Mouse (Mus musculus): ENCODE results near the gene Msh4. TPM values are rescaled to one million over a fixed set of nuclear protein-coding genes. Genes with fewer than 3 reads are reported as not detected.

Msh4 gene
- polyA plus RNA-seq, 1 experiment from 2014 or later, result 0.03 TPM

- peak overlapping the region; percentile 93 for H3K27ac ChIP-seq (replicated peaks)
- no peak for ATAC-seq (ENCODE audit: insufficient read depth)
- H3K4me1 ChIP-seq (replicated peaks), result peaks cover 53% of the 10 kb centered on the region
- H3K9me3 ChIP-seq (replicated peaks), result no peaks in the 10 kb centered on the region
- peak overlapping the region; percentile 92 for H3K4me3 ChIP-seq (replicated peaks)
- H3K36me3 ChIP-seq (replicated peaks), result peaks cover 62% of the 10 kb centered on the region
- no peaks in the 10 kb centered on the region for H3K27me3 ChIP-seq
- H3K4me2 ChIP-seq, result peak overlapping the region; percentile 84
- H3K9ac ChIP-seq, result peak overlapping the region; percentile 94
- WGBS (ENCODE audit: insufficient replicate concordance), result 42% methylated on average over 7 of the region's 7 CpGs
Measured at GRCm38 (mm10) chr3:153910489-153910888, 4.6 kb upstream of the Msh4 start.

- H3K9ac ChIP-seq, result peak overlapping the region; percentile 94; the same call in 1 of the 2 replicates
- H3K4me2 ChIP-seq, result peak overlapping the region; percentile 84
- no peak for ATAC-seq (ENCODE audit: insufficient read depth)
- no peaks in the 10 kb centered on the region for H3K9me3 ChIP-seq (replicated peaks)
- WGBS (ENCODE audit: insufficient replicate concordance), result 61% methylated on average over 5 of the region's 5 CpGs
- peaks cover 77% of the 10 kb centered on the region for H3K36me3 ChIP-seq (replicated peaks)
- H3K27me3 ChIP-seq, result no peaks in the 10 kb centered on the region
- H3K4me3 ChIP-seq (replicated peaks), result peak overlapping the region; percentile 92
- peaks cover 54% of the 10 kb centered on the region for H3K4me1 ChIP-seq (replicated peaks)
- peak overlapping the region; percentile 93; the same call in 1 of the 2 replicates for H3K27ac ChIP-seq (replicated peaks)
Measured at GRCm38 (mm10) chr3:153908919-153909318, 3.0 kb upstream of the Msh4 start.

GRCm38 (mm10) chr3:153905251-153906135 lies 445 bp downstream of the Msh4 start:
- Histone ChIP-seq H3K36me3 (replicated peaks) (peaks cover 74% of the 10 kb centered on the region), H3K4me1 (replicated peaks) (peaks cover 55% of the 10 kb centered on the region), H3K9ac (no peak overlapping the region), H3K4me2 (no peak overlapping the region), H3K27ac (replicated peaks) (0 out of 2 replicates have a peak overlapping the region, but pooled peaks have one; percentile 7), H3K27me3 (no peaks in the 10 kb centered on the region), H3K4me3 (replicated peaks) (no peak overlapping the region), H3K9me3 (replicated peaks) (no peaks in the 10 kb centered on the region)
- 86% methylated on average over 49 of the region's 49 CpGs for WGBS (ENCODE audit: insufficient replicate concordance)
- ATAC-seq (ENCODE audit: insufficient read depth), result peak; percentile 35

- ATAC-seq (ENCODE audit: insufficient read depth), result peak; percentile 51
- H3K9me3 ChIP-seq (replicated peaks), result no peaks in the 10 kb centered on the region
- H3K36me3 ChIP-seq (replicated peaks), result peaks cover 64% of the 10 kb centered on the region
- no peak overlapping the region for H3K4me2 ChIP-seq
- H3K4me1 ChIP-seq (replicated peaks), result peaks cover 46% of the 10 kb centered on the region
- WGBS (ENCODE audit: insufficient replicate concordance), result 49% methylated on average over 6 of the region's 6 CpGs
- no peak overlapping the region for H3K9ac ChIP-seq
- no peak overlapping the region for H3K27ac ChIP-seq (replicated peaks)
- no peaks in the 10 kb centered on the region for H3K27me3 ChIP-seq
- no peak overlapping the region for H3K4me3 ChIP-seq (replicated peaks)
Measured at GRCm38 (mm10) chr3:153904586-153904985, 1.4 kb downstream of the Msh4 start.

GRCm38 (mm10) chr3:153902595-153902994 lies 3.3 kb downstream of the Msh4 start:
- WGBS (ENCODE audit: insufficient replicate concordance), result 28% methylated on average over 3 of the region's 3 CpGs

GRCm38 (mm10) chr3:153901904-153902303 lies 4.0 kb downstream of the Msh4 start:
- H3K4me2 ChIP-seq, result no peak overlapping the region
- WGBS (ENCODE audit: insufficient replicate concordance), result 59% methylated on average over 1 of the region's 1 CpGs
- no peak overlapping the region for H3K27ac ChIP-seq (replicated peaks)
- ATAC-seq (ENCODE audit: insufficient read depth), result no peak
- H3K9ac ChIP-seq, result no peak overlapping the region
- peaks cover 38% of the 10 kb centered on the region for H3K36me3 ChIP-seq (replicated peaks)
- H3K4me3 ChIP-seq (replicated peaks), result no peak overlapping the region
- no peaks in the 10 kb centered on the region for H3K27me3 ChIP-seq
- H3K4me1 ChIP-seq (replicated peaks), result peaks cover 30% of the 10 kb centered on the region
- H3K9me3 ChIP-seq (replicated peaks), result no peaks in the 10 kb centered on the region

More at GRCm38 (mm10) chr3:153902595-153902994, 3.3 kb downstream of the Msh4 start:
- H3K9ac ChIP-seq, result no peak overlapping the region
- H3K4me3 ChIP-seq (replicated peaks), result no peak overlapping the region
- no peaks in the 10 kb centered on the region for H3K9me3 ChIP-seq (replicated peaks)
- H3K27me3 ChIP-seq, result no peaks in the 10 kb centered on the region
- H3K27ac ChIP-seq (replicated peaks), result 0 out of 2 replicates have a peak overlapping the region, but pooled peaks have one; percentile 9
- H3K4me2 ChIP-seq, result no peak overlapping the region
- peaks cover 45% of the 10 kb centered on the region for H3K36me3 ChIP-seq (replicated peaks)
- ATAC-seq (ENCODE audit: insufficient read depth), result no peak
- H3K4me1 ChIP-seq (replicated peaks), result peaks cover 28% of the 10 kb centered on the region

GRCm38 (mm10) chr3:153897216-153897615 lies 8.7 kb downstream of the Msh4 start:
- WGBS (ENCODE audit: insufficient replicate concordance), result 17% methylated on average over 6 of the region's 6 CpGs
- H3K27me3 ChIP-seq, result no peaks in the 10 kb centered on the region; the same call in 1 of the 2 replicates
- no peak for ATAC-seq (ENCODE audit: insufficient read depth)
- no peak overlapping the region for H3K4me2 ChIP-seq
- H3K4me1 ChIP-seq (replicated peaks), result peaks cover 22% of the 10 kb centered on the region
- H3K4me3 ChIP-seq (replicated peaks), result no peak overlapping the region
- H3K9me3 ChIP-seq (replicated peaks), result no peaks in the 10 kb centered on the region
- H3K36me3 ChIP-seq (replicated peaks), result no peaks in the 10 kb centered on the region
- H3K9ac ChIP-seq, result no peak overlapping the region
- H3K27ac ChIP-seq (replicated peaks), result no peak overlapping the region

GRCm38 (mm10) chr3:153895454-153895853 lies 10.5 kb downstream of the Msh4 start:
- H3K27me3 ChIP-seq, result no peaks in the 10 kb centered on the region; the same call in 1 of the 2 replicates
- 36% methylated on average over 3 of the region's 3 CpGs for WGBS (ENCODE audit: insufficient replicate concordance)
- H3K9me3 ChIP-seq (replicated peaks), result no peaks in the 10 kb centered on the region
- H3K9ac ChIP-seq, result no peak overlapping the region
- no peak overlapping the region for H3K4me3 ChIP-seq (replicated peaks)
- no peak for ATAC-seq (ENCODE audit: insufficient read depth)
- H3K4me1 ChIP-seq (replicated peaks), result peaks cover 11% of the 10 kb centered on the region; the same call in 1 of the 2 replicates
- H3K4me2 ChIP-seq, result no peak overlapping the region
- no peaks in the 10 kb centered on the region for H3K36me3 ChIP-seq (replicated peaks)
- no peak overlapping the region for H3K27ac ChIP-seq (replicated peaks)

GRCm38 (mm10) chr3:153889188-153889781 lies 16.7 kb downstream of the Msh4 start:
- H3K4me3 ChIP-seq (replicated peaks), result no peak overlapping the region
- H3K4me2 ChIP-seq, result no peak overlapping the region
- 46% methylated on average over 7 of the region's 8 CpGs for WGBS (ENCODE audit: insufficient replicate concordance)
- no peak for ATAC-seq (ENCODE audit: insufficient read depth)
- no peak overlapping the region for H3K27ac ChIP-seq (replicated peaks)
- H3K9me3 ChIP-seq (replicated peaks), result no peaks in the 10 kb centered on the region
- H3K9ac ChIP-seq, result no peak overlapping the region
- H3K27me3 ChIP-seq, result 0 out of 2 replicates have a peak, but pooled peaks cover 4% of the 10 kb centered on the region
- peaks cover 27% of the 10 kb centered on the region for H3K4me1 ChIP-seq (replicated peaks)
- no peaks in the 10 kb centered on the region for H3K36me3 ChIP-seq (replicated peaks)

GRCm38 (mm10) chr3:153888141-153888540 lies 17.8 kb downstream of the Msh4 start:
- Histone ChIP-seq H3K4me3 (replicated peaks) (no peak overlapping the region), H3K9me3 (replicated peaks) (no peaks in the 10 kb centered on the region), H3K27me3 (0 out of 2 replicates have a peak, but pooled peaks cover 4% of the 10 kb centered on the region), H3K4me2 (peak overlapping the region; percentile 24), H3K36me3 (replicated peaks) (no peaks in the 10 kb centered on the region), H3K4me1 (replicated peaks) (peaks cover 22% of the 10 kb centered on the region), H3K9ac (no peak overlapping the region), H3K27ac (replicated peaks) (no peak overlapping the region)
- peak; percentile 86 for ATAC-seq (ENCODE audit: insufficient read depth)
- 30% methylated on average over 6 of the region's 6 CpGs for WGBS (ENCODE audit: insufficient replicate concordance)

GRCm38 (mm10) chr3:153886296-153886695 lies 19.6 kb downstream of the Msh4 start:
- Histone ChIP-seq H3K36me3 (replicated peaks) (no peaks in the 10 kb centered on the region), H3K27ac (replicated peaks) (no peak overlapping the region), H3K4me2 (no peak overlapping the region), H3K9ac (no peak overlapping the region), H3K27me3 (peaks cover 14% of the 10 kb centered on the region; the same call in 1 of the 2 replicates), H3K4me3 (replicated peaks) (no peak overlapping the region), H3K4me1 (replicated peaks) (peaks cover 22% of the 10 kb centered on the region), H3K9me3 (replicated peaks) (no peaks in the 10 kb centered on the region)
- no peak for ATAC-seq (ENCODE audit: insufficient read depth)

Data from liver, embryonic 15.5 days (tissue).